Mouse (Mus musculus) liver, postnatal 0 days (tissue): Measurements from ENCODE around the gene Cd164.

Experiments used
- CTCF ChIP-seq: sonication (generic); IDR thresholded peaks from 2 replicates; pipeline ENCODE4 v1.5.1; 2016; ENCODE audit warnings: antibody characterized with exemption, low read depth
- EP300 ChIP-seq: IDR thresholded peaks from 2 replicates; pipeline ENCODE4 v1.6.1; 2016; ENCODE audit warnings: antibody characterized with exemption, low read depth, mild to moderate bottlenecking

- TF ChIP-seq CTCF (no peak), EP300 (no peak)
Observed at GRCm38 (mm10) chr10:41535991-41536390, 16.8 kb downstream of the Cd164 start.
